Mouse (Mus musculus) spleen, adult 2 months (tissue): ENCODE data around the gene Btd. TPM values are rescaled to one million over a fixed set of nuclear protein-coding genes. Genes with fewer than 3 reads are reported as not detected.

Experiments used
- DNase-seq, 2 experiments: peaks; one replicate each; pipeline versions ENCODE4 v3.0.0 to v3.0.0-alpha.2; 2012 to 2021; ENCODE audit warnings: low spot score in 2 of 2, low read depth in 1 of 2
- H3K27ac ChIP-seq: fragments of 200-500 bp; 2 replicates; pipeline ENCODE4 v1.5.1; 2012; ENCODE audit warnings: low read length, inconsistent platforms; ENCODE audit not compliant: insufficient read depth
- H3K27me3 ChIP-seq: fragments of 200-500 bp; 2 replicates; pipeline ENCODE4 v1.6.1; 2012; ENCODE audit warnings: mild to moderate bottlenecking, moderate library complexity, low read length, inconsistent platforms; ENCODE audit not compliant: control insufficient read depth, insufficient read depth
- H3K36me3 ChIP-seq: fragments of 200-500 bp; 2 replicates; pipeline ENCODE4 v1.6.1; 2012; ENCODE audit warnings: mild to moderate bottlenecking, low read length, inconsistent platforms; ENCODE audit not compliant: control insufficient read depth, insufficient read depth
- H3K4me1 ChIP-seq: fragments of 200-500 bp; 2 replicates; pipeline ENCODE4 v1.6.1; 2011; ENCODE audit warnings: inconsistent platforms; ENCODE audit not compliant: control insufficient read depth, insufficient read depth, insufficient read length
- H3K4me3 ChIP-seq: fragments of 200-500 bp; 2 replicates; pipeline ENCODE4 v1.5.1; 2011; ENCODE audit warnings: mild to moderate bottlenecking, inconsistent platforms; ENCODE audit not compliant: insufficient read depth, insufficient read length; ENCODE audit errors: extremely low read depth
- CTCF ChIP-seq: fragments of 200-500 bp; IDR thresholded peaks from 2 replicates; pipeline ENCODE4 v1.5.1; 2011; ENCODE audit warnings: mild to moderate bottlenecking, inconsistent platforms; ENCODE audit not compliant: insufficient read depth, insufficient read length, insufficient replicate concordance; ENCODE audit errors: extremely low read depth
- POLR2A ChIP-seq: fragments of 200-500 bp; IDR thresholded peaks from 2 replicates; pipeline ENCODE4 v1.6.1; 2011; ENCODE audit warnings: low read depth, low read length, inconsistent platforms
- WGBS: fragments of 180-500 bp; shearing (Covaris S2); methylation state at CpG from one replicate; pipeline ENCODE4 v1.1.7; 2018; 5-methylcytosine and 5-hydroxymethylcytosine counted together
- polyA plus RNA-seq: library from polyadenylated mRNA; depleted of rRNA; stranded (reverse); fragments of >200 nt; gene quantifications from 2 replicates; pipeline ENCODE4 v1.2.3, GENCODE M21; 2012; rRNA removed

Btd gene
- polyA plus RNA-seq, 1 experiment, result 19.0 TPM

DNA sequence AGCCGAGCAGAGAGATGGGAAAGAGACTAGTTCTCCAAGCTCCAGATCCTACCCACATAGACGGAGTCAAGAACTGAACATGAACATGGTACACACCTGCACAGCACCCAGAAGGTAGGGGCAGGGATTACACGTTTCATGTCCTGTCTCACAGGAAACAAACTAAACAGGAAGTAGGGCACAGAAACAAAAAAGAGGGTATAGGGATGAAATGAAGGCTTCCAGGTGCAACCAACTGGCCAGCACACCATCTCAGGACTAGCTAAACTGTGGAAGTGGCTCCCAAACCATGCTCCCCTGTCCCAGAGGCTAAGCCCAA, 56.1 kb downstream of the Btd start:
- Histone ChIP-seq H3K4me1 (peaks cover 14% of the 10 kb centered on the region), H3K27me3 (no peaks in the 10 kb centered on the region), H3K4me3 (no peak overlapping the region), H3K36me3 (no peaks in the 10 kb centered on the region), H3K27ac (peak overlapping the region; percentile 34)
- WGBS, result 37% methylated on average over 3 of the region's 3 CpGs
- no peak for DNase-seq
- no peak for TF ChIP-seq CTCF
- TF ChIP-seq POLR2A, result no peak

DNA sequence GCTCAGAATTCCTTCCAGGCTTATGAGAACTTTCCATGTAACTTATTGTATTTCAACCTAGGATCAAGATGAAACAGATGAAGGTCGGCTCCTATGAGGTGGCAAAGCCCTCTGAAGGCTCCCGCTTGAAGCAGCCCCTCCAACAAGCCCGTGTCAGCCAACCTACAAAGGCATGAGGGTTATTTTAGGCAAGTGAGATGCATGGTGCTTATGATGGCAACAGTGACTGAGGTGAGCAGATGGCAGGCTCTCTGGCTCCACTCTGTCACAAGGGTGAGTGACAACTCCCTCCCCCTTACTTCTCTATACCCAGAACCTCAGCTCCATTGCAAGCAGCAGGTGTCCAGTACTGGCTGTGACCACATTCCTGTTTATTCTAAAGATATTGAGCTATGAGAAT, 56.5 kb downstream of the Btd start:
- TF ChIP-seq CTCF (no peak), POLR2A (no peak)
- H3K27ac ChIP-seq, result peak overlapping the region; percentile 34; the same call in 1 of the 2 replicates
- no peak for DNase-seq
- H3K36me3 ChIP-seq, result peaks cover under 1% of the 10 kb centered on the region; the same call in 1 of the 2 replicates
- WGBS, result 60% methylated on average over 3 of the region's 3 CpGs
- H3K4me3 ChIP-seq, result no peak overlapping the region
- H3K27me3 ChIP-seq, result no peaks in the 10 kb centered on the region
- H3K4me1 ChIP-seq, result peaks cover 14% of the 10 kb centered on the region

DNA sequence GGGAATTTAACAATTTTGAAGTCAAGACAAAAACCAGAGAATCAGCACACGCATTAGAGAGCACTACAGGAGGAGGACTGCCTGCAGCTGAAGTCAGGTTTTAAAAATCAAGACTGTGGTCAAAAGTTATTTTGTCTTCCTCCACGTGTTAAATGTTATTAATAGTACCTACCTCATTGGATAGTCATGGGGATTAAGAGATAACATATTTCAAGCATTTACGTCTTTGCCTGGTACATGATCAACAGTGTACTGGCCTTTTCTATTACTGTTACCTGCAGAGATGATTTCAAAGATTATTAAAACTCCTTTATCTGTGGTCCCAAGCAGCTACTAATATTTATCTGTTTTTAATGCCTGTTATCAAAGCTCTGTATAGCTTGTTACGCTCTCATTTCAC, 56.9 kb downstream of the Btd start:
- TF ChIP-seq POLR2A, result no peak
- no peak for TF ChIP-seq CTCF
- no peaks in the 10 kb centered on the region for H3K27me3 ChIP-seq
- H3K36me3 ChIP-seq, result peaks cover 2% of the 10 kb centered on the region; the same call in 1 of the 2 replicates
- no peak for DNase-seq
- 70% methylated on average over 4 of the region's 4 CpGs for WGBS
- H3K27ac ChIP-seq, result no peak overlapping the region
- peaks cover 14% of the 10 kb centered on the region for H3K4me1 ChIP-seq
- no peak overlapping the region for H3K4me3 ChIP-seq

DNA sequence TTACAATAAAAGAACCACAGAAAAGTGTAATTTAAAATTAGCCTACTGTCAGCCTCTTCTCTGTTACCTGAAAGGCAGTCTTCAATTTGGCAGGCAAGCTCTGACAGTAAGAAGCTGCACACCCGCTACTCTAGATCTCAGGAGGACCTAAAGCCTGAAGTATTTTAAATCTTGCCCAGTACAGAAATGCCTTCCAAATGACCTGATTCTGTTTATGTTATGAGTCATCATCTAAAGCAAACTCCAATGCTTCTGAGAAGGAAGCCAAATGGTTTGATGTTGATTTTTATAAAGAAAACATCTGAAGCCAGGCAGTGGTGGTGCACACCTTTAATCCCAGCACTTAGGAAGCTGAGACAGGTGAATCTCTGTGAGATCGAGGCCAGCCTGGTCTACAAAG, 59.5 kb downstream of the Btd start:
- TF ChIP-seq CTCF (no peak), POLR2A (no peak)
- DNase-seq, result no peak
- Histone ChIP-seq H3K36me3 (peaks cover 5% of the 10 kb centered on the region), H3K27ac (no peak overlapping the region), H3K4me1 (peaks cover 14% of the 10 kb centered on the region), H3K27me3 (no peaks in the 10 kb centered on the region), H3K4me3 (no peak overlapping the region)
- 82% methylated on average over 2 of the region's 2 CpGs for WGBS

DNA sequence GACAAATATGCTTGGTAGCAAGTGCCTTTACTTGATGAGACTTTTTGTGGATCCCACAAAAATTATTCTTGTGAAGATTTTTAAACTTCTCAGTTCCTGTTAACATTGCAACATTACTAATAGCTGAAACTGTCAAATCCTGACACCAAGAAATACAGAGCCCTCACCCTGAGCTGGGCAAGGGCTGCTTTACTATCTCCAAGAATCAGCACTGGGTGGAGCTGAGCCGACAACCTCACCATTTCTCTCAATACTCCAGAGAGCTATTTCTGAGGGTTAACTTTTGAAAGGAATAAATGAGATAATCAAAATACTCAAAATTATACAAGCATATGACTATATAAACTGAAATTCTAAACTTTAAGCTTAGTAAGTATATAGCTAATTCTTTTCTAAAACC, 68.5 kb downstream of the Btd start:
- Histone ChIP-seq H3K4me3 (no peak overlapping the region), H3K27ac (no peak overlapping the region), H3K4me1 (no peaks in the 10 kb centered on the region), H3K36me3 (peaks cover 15% of the 10 kb centered on the region), H3K27me3 (no peaks in the 10 kb centered on the region)
- TF ChIP-seq POLR2A (no peak), CTCF (no peak)
- WGBS, result 79% methylated on average over 1 of the region's 1 CpGs
- DNase-seq, result no peak

DNA sequence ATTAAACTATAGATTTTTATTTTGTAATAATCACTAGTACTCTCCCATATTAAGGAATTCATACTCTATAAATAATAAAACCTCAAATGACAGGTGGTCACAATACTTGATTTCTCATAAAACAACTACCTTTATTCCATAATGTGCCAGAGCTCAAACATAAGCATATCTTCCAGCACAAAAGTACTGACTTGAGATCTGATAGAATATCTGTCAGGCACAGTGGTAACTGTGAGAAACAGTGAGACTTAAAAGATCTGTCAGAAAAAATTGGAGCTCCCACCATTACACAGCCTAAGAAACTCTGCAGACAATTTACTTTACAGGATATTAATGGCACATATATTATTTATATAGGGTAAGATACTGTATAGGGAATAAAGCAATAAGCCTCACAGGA, 74.8 kb downstream of the Btd start:
- DNase-seq, result no peak
- H3K4me1 ChIP-seq, result no peaks in the 10 kb centered on the region
- peaks cover 16% of the 10 kb centered on the region for H3K36me3 ChIP-seq
- H3K4me3 ChIP-seq, result no peak overlapping the region
- no peak for TF ChIP-seq POLR2A
- TF ChIP-seq CTCF, result no peak
- H3K27me3 ChIP-seq, result no peaks in the 10 kb centered on the region
- no peak overlapping the region for H3K27ac ChIP-seq

DNA sequence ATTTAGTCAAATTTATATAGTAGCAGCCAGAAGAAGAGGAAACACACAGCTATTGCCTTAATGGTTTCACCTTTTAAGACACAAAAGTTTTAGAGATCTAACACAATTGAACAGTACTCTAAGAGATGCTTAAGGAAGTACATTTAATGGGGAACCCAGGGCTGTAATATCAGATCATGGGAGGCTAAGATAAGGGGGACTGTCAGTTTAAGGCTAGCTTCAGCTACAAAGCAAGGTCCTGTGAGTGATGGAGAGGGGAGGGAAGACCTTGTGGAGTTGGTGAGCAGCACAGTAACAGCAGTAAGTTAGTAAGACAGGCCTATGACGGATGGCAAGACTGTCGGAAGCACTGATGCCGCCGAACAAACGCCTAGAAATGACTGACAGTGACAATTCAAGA, 76.5 kb downstream of the Btd start:
- WGBS, result 91% methylated on average over 5 of the region's 5 CpGs
- Histone ChIP-seq H3K36me3 (peaks cover 19% of the 10 kb centered on the region), H3K27ac (no peak overlapping the region), H3K4me3 (no peak overlapping the region), H3K4me1 (no peaks in the 10 kb centered on the region), H3K27me3 (no peaks in the 10 kb centered on the region)
- TF ChIP-seq CTCF, result no peak
- TF ChIP-seq POLR2A, result no peak
- no peak for DNase-seq

Other genes starting within 250 kb of the Btd start
- 36.0 and 43.0 TPM in 2 replicates for gene Sh3bp5, start 204.9 kb upstream of the Btd start, polyA plus RNA-seq
- 28.8 and 30.8 TPM in 2 replicates for gene Eaf1, start 146.6 kb upstream of the Btd start, polyA plus RNA-seq
- gene Mettl6, start 146.0 kb upstream of the Btd start, polyA plus RNA-seq, result 5.8 and 7.1 TPM in 2 replicates
- gene Colq, start 49.7 kb upstream of the Btd start, polyA plus RNA-seq, result 13.7 and 13.9 TPM in 2 replicates
- gene Gm49387, start 150 bp upstream of the Btd start, polyA plus RNA-seq, result 0.32 TPM in 1 of 2 replicates, not detected in the other
- 4.5 and 6.1 TPM in 2 replicates for gene Hacl1, start 258 bp downstream of the Btd start, polyA plus RNA-seq
- gene Ankrd28, start 189.6 kb downstream of the Btd start, polyA plus RNA-seq, result 1.8 and 2.7 TPM in 2 replicates